Mouse (Mus musculus) B cell, adult 2 months (primary cell): ENCODE data around the gene Use1.

Experiments used
- DNase-seq, 2 experiments: peaks; one replicate each; pipeline ENCODE4 v3.0.0; 2022

Gene Use1

GRCm38 (mm10) chr8:71403107-71403885 lies 36.6 kb downstream of the Use1 start:
- DNase-seq = no peak

DNA sequence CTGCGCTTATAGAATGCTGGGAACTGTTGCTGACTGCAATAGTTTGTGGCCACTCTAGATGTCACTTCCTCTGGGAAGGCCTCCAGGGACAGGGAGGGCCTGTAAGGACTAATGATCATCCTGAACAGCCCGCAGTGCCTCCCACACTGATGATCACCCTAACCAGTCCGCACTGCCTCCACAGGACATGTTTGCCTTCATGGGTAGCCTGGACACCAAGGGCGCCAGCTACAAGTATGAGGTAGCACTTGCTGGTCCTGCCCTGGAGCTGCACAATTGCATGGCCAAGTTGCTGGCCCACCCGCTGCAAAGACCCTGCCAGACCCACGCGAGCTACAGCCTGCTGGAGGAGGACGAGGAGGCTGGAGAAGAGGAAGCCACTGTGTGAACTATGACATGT lies 37.4 kb downstream of the Use1 start:
- DNase-seq = no peak

DNA sequence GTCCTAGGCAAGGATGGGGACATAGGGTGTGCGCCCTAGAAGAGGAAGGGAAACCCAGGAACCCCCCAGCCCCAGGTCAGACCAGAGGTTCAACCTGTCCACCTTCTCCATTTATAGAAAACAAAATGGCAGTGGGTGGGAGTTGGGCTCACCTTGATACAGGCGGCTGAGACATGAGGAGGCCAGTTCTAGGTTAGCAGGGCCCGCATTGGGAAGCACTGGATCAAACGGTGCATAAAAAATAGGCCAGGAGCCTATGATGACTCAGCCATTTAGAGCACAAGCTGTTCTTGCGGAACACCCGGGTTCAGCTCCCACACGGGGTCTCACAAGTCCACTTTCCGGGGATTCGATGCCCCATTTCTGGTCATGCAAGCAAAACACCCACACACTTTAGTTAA lies 38.3 kb downstream of the Use1 start:
- DNase-seq = no peak

- peak; percentile 99 for DNase-seq
Measured at GRCm38 (mm10) chr8:71405401-71406098, 38.9 kb downstream of the Use1 start, which contains the start of gene Ankle1. TSS of gene Ankle1 (plus strand) at chr8:71406010.

DNA sequence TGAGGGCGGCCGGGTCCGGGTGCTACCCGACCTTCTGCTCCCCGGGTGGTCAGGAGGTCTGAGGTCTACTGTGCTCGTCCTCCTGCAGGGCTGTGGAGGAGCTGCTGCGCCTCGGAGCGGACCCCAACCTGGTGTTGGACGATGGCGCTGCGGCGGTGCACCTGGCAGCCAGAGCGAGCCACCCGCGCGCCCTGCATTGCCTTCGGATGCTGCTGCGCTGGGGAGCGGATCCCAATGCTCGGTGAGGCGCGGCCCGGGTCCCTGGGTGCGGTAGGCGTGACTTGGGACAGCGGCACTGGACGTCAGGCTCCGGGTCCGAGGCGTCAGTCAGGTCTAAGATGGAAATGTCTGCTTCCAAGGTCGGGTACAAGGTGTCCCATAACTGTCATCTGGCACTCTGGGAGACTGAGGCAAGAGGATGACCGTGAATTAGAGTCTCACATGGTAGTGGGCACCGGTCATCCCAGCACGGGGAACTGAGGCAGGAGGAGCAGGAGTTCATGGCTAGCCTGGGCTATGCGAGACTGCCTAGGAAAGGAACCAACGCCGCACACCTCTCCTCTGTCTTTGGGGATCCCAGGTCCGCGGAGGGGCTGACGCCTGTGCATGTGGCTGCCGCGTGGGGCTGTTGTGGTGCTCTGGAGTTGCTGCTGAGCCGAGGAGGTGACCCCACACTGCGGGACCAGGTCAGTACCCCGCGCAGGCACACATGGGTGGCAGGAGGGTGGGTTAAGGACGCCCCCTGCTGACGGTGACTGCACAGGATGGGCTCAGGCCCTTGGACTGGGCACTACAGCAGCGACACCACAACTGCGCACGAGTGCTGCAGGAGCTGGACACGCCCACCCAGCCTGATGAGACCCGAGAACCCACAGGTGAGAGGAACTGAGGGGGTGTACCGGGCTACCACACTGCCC lies 39.7 kb downstream of the Use1 start:
- DNase-seq = peak; percentile 68 to 72

DNA sequence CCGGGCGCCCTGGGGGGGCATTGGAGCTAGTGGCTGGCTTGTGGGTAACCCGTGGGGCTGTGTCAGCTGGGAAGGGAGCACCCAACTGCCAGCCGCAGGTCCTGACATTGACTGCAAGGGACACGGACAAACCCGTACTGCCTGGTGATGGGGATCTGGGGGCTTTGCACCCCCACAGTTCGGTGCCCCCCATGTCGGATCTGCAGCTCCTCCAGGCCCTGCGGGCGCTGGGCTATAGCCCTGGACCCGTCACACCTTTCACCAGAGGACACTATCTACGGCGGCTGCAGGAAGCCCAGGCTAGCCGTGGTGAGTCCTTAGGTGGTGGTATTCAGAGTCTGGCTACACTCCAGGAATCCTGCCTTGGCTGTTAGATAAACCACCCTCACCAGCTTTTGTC lies 40.8 kb downstream of the Use1 start:
- no peak for DNase-seq

DNA sequence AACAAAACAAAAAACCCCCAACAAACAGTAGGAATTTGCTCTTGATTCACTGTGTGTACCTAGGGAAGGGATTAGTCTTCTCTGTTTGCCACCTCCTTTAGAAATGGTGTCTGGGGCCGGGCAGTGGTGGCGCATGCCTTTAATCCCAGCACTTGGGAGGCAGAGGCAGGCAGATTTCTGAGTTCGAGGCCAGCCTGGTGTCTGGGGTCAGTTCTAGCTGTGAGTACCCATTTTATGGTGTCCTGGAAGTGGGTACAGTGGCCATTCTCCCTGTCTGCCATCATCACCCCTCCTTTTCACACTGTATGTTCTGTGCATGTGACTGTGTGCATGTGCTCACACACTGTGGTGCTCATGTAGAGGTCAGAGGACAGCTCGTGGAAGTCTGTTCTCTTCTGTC lies 41.6 kb downstream of the Use1 start:
- no peak for DNase-seq

DNA sequence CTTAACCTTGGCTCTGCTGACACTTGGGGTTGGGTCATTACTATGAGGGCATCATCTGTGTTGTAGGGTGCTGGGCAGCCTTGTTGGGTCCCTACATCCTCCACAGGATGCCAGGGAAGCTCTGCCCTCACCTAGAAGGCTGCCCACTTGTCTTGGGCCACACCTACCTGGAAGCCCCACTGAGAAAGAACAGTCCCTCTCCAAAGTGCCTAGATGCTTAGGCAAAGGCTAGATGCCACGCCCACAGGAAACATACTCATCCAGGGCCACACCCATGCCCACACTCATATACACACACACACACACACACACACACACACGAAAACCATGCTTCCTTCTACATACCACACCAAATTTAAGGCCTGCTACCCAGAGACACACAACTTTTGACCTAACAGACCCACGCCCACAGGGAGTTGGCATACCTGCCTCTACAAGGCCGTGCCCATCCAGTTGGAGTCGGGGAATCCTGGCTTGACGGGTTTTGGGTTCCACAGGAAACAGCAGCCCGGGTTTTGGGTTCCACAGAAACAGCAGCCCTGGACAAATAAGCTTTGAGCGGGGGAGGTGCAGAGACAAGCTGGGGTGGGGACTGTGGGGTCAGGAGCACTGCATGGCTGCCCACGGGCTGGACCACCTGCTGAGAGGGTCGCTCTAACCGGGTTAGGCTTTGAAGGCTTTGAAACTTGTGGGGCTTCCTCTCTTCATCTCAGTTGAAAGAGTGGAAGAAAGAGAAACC lies 45.1 kb downstream of the Use1 start:
- DNase-seq = no peak
